Mouse (Mus musculus) testis, adult 2 months (tissue): ENCODE results near the gene Gm7271.

Experiments
- CTCF ChIP-seq: fragments of 200-500 bp; IDR thresholded peaks from 2 replicates; pipeline ENCODE4 v1.5.1; 2012; ENCODE audit warnings: low read depth, mild to moderate bottlenecking, inconsistent platforms, low read length, moderate library complexity; ENCODE audit not compliant: control insufficient read depth, insufficient read depth, insufficient replicate concordance
- POLR2A ChIP-seq: fragments of 200-500 bp; IDR thresholded peaks from 2 replicates; pipeline ENCODE4 v1.6.1; 2012; ENCODE audit warnings: low read depth, mild to moderate bottlenecking, inconsistent platforms, low read length, moderate library complexity; ENCODE audit not compliant: control insufficient read depth

DNA sequence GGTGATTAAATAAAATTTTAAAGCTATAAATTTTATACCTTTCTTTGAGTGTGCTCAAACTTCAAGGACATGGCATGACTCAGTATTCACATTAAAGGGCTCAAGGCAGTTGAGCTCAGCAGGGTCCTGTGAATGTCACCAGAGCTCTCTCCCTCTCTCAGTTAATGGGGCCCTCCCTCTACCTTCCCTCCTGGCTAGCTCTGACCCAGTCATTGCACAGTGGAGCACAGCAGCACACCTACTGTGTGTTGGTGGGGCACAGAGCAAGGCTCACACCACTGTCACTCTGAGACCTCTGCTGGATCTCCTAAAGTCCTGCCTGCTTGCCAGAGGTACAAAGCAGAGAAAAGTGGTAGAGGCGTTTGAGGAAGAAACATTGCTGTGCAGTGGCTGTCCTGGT, 52.4 kb downstream of the Gm7271 start:
- TF ChIP-seq CTCF (no peak), POLR2A (no peak)
